Mouse (Mus musculus) neutrophil, adult 5-6 weeks (primary cell): ENCODE data around the gene 4933402D24Rik. TPM values are rescaled to one million over a fixed set of nuclear protein-coding genes. Genes with fewer than 3 reads are reported as not detected.

Source experiments
- total RNA-seq: library from RNA; stranded (forward); fragments of 200-1000 nt; gene quantifications from 2 replicates; pipeline ENCODE4 v1.2.3, GENCODE M21; 2017

The 4933402D24Rik gene
- total RNA-seq, 1 experiment from 2014 or later = not detected

Other genes starting within 250 kb of the 4933402D24Rik start
- gene Gm39653, start 153.3 kb downstream of the 4933402D24Rik start, total RNA-seq = not detected in 2 replicates
- gene Dytn, start 82.3 kb downstream of the 4933402D24Rik start, total RNA-seq = not detected in 2 replicates
- not detected in 2 replicates for gene Mdh1b, start 38.9 kb downstream of the 4933402D24Rik start, total RNA-seq
- gene Fastkd2, start 38.7 kb downstream of the 4933402D24Rik start, total RNA-seq = 13.0 and 17.2 TPM in 2 replicates